Mouse (Mus musculus) ES-Bruce4 (cell line): ENCODE results near the gene Znrd1as.

Experiments used
- CTCF ChIP-seq: IDR thresholded peaks from one replicate; pipeline ENCODE4 v1.8.1; 2011; ENCODE audit warnings: low read depth, low read length
- POLR2A ChIP-seq: IDR thresholded peaks from one replicate; pipeline ENCODE4 v1.8.1; 2011; ENCODE audit warnings: low read length; ENCODE audit not compliant: insufficient read depth

DNA sequence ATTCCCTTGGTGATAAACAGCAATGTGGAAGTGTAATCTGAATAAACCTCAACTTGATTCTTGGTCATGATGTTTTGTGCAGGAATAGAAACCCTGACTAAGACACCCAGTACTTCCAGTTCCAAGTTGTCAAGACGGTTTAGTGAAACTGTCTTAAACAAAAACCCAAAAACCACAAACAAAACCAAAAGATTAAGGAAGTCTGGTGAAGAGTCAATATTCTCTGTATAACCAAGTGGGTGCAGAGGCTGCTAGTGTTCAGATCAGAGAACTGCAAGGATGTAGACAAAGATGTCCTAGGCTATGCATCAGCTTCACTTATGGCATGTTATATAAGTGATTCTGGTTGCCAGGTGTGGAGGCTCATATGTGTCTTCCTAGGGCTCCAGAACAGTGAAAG is 8.5 kb downstream of the Znrd1as start:
- TF ChIP-seq CTCF (no peak), POLR2A (no peak)
